Mouse (Mus musculus) kidney, embryonic 15.5 days (tissue): ENCODE measurements around the gene Icmt. TPM values are rescaled to one million over a fixed set of nuclear protein-coding genes. Genes with fewer than 3 reads are reported as not detected.

Experiments used
- ATAC-seq: fragments of 200-750 bp; cut with Nextera tagmentation; replicated peaks from 2 replicates; pipeline ENCODE4 v1.8.0; 2017; ENCODE audit warnings: moderate TSS enrichment; ENCODE audit not compliant: low FRiP score
- H3K27ac ChIP-seq: fragments of 300-500 bp; sonication (generic); 2 replicates; pipeline ENCODE4 v1.5.1; 2015; ENCODE audit warnings: mild to moderate bottlenecking, inconsistent platforms
- H3K27me3 ChIP-seq: fragments of 300-500 bp; sonication (generic); 2 replicates; pipeline ENCODE4 v1.6.1; 2015; ENCODE audit warnings: inconsistent platforms
- H3K36me3 ChIP-seq: fragments of 300-500 bp; sonication (generic); 2 replicates; pipeline ENCODE4 v1.6.1; 2015; ENCODE audit warnings: inconsistent platforms
- H3K4me1 ChIP-seq: fragments of 300-500 bp; sonication (generic); 2 replicates; pipeline ENCODE4 v1.6.1; 2015; ENCODE audit warnings: inconsistent platforms
- H3K4me2 ChIP-seq: fragments of 300-500 bp; sonication (generic); 2 replicates; pipeline ENCODE4 v1.6.1; 2015; ENCODE audit warnings: moderate library complexity, mild to moderate bottlenecking, inconsistent platforms
- H3K4me3 ChIP-seq: fragments of 300-500 bp; sonication (generic); replicated peaks from 2 replicates; pipeline ENCODE4 v1.5.1; 2015; ENCODE audit warnings: mild to moderate bottlenecking, inconsistent platforms
- H3K9ac ChIP-seq: fragments of 300-500 bp; sonication (generic); 2 replicates; pipeline ENCODE4 v1.6.1; 2015; ENCODE audit warnings: mild to moderate bottlenecking, inconsistent platforms
- H3K9me3 ChIP-seq: fragments of 300-500 bp; sonication (generic); replicated peaks from 2 replicates; pipeline ENCODE4 v1.6.1; 2016; ENCODE audit warnings: inconsistent platforms
- WGBS: fragments of 180-500 bp; shearing (Covaris S2); methylation state at CpG from one replicate; pipeline ENCODE4 v1.1.7; 2015; ENCODE audit warnings: mixed read lengths; 5-methylcytosine and 5-hydroxymethylcytosine counted together
- polyA plus RNA-seq: library from polyadenylated mRNA; unstranded; fragments of >200 nt; fragmentation: Nextera tagmentation; extraction: Ambion mirVana; gene quantifications from 2 replicates; pipeline ENCODE4 v1.2.1, GENCODE M21; 2015

Icmt gene
- polyA plus RNA-seq, 1 experiment from 2014 or later = 28.7 TPM

- Histone ChIP-seq H3K4me1 (peaks cover 45% of the 10 kb centered on the region), H3K4me2 (no peak overlapping the region), H3K4me3 (no peak overlapping the region), H3K9me3 (no peaks in the 10 kb centered on the region), H3K27ac (no peak overlapping the region), H3K36me3 (no peaks in the 10 kb centered on the region), H3K9ac (no peak overlapping the region), H3K27me3 (no peaks in the 10 kb centered on the region)
- 52% methylated on average over 10 of the region's 10 CpGs for WGBS
- no peak for ATAC-seq
Measured at GRCm38 (mm10) chr4:152266236-152266895, 30.7 kb upstream of the Icmt start.

- Histone ChIP-seq H3K4me1 (peaks cover 45% of the 10 kb centered on the region), H3K27me3 (no peaks in the 10 kb centered on the region), H3K9me3 (no peaks in the 10 kb centered on the region), H3K4me3 (no peak overlapping the region), H3K36me3 (no peaks in the 10 kb centered on the region), H3K9ac (no peak overlapping the region), H3K27ac (no peak overlapping the region), H3K4me2 (no peak overlapping the region)
- WGBS = 65% methylated on average over 13 of the region's 13 CpGs
- ATAC-seq = no peak
Measured at GRCm38 (mm10) chr4:152267748-152268369, 29.2 kb upstream of the Icmt start.

- H3K4me2 ChIP-seq = no peak overlapping the region
- peaks cover 2% of the 10 kb centered on the region; the same call in 1 of the 2 replicates for H3K27me3 ChIP-seq
- WGBS = 90% methylated on average over 13 of the region's 13 CpGs
- H3K27ac ChIP-seq = no peak overlapping the region
- ATAC-seq = no peak
- H3K4me1 ChIP-seq = peaks cover 46% of the 10 kb centered on the region
- H3K4me3 ChIP-seq = no peak overlapping the region
- no peaks in the 10 kb centered on the region for H3K9me3 ChIP-seq
- H3K36me3 ChIP-seq = no peaks in the 10 kb centered on the region
- no peak overlapping the region for H3K9ac ChIP-seq
Measured at GRCm38 (mm10) chr4:152269967-152270366, 27.1 kb upstream of the Icmt start.

GRCm38 (mm10) chr4:152270599-152270998, 26.4 kb upstream of the Icmt start:
- 74% methylated on average over 9 of the region's 9 CpGs for WGBS
- Histone ChIP-seq H3K4me2 (no peak overlapping the region), H3K9ac (no peak overlapping the region), H3K27ac (no peak overlapping the region), H3K36me3 (no peaks in the 10 kb centered on the region), H3K9me3 (no peaks in the 10 kb centered on the region), H3K4me3 (no peak overlapping the region), H3K27me3 (peaks cover 9% of the 10 kb centered on the region), H3K4me1 (peaks cover 52% of the 10 kb centered on the region)
- no peak for ATAC-seq

- Histone ChIP-seq H3K27me3 (peaks cover 12% of the 10 kb centered on the region), H3K4me2 (no peak overlapping the region), H3K27ac (no peak overlapping the region), H3K9me3 (no peaks in the 10 kb centered on the region), H3K4me1 (peaks cover 54% of the 10 kb centered on the region), H3K36me3 (no peaks in the 10 kb centered on the region), H3K9ac (no peak overlapping the region), H3K4me3 (no peak overlapping the region)
- ATAC-seq = no peak
- 92% methylated on average over 11 of the region's 11 CpGs for WGBS
Measured at GRCm38 (mm10) chr4:152271334-152271733, 25.7 kb upstream of the Icmt start.

GRCm38 (mm10) chr4:152272006-152272405, 25.0 kb upstream of the Icmt start:
- Histone ChIP-seq H3K9ac (no peak overlapping the region), H3K4me1 (peaks cover 59% of the 10 kb centered on the region), H3K4me2 (no peak overlapping the region), H3K36me3 (no peaks in the 10 kb centered on the region), H3K27me3 (peaks cover 16% of the 10 kb centered on the region), H3K9me3 (no peaks in the 10 kb centered on the region), H3K27ac (peak overlapping the region; percentile 90), H3K4me3 (no peak overlapping the region)
- 61% methylated on average over 7 of the region's 7 CpGs for WGBS
- no peak for ATAC-seq

- peaks cover 56% of the 10 kb centered on the region for H3K4me1 ChIP-seq
- no peaks in the 10 kb centered on the region for H3K36me3 ChIP-seq
- H3K27me3 ChIP-seq = peaks cover 16% of the 10 kb centered on the region
- WGBS = 23% methylated on average over 9 of the region's 9 CpGs
- peak overlapping the region; percentile 90 for H3K27ac ChIP-seq
- H3K9ac ChIP-seq = no peak overlapping the region
- no peak overlapping the region for H3K4me2 ChIP-seq
- H3K9me3 ChIP-seq = no peaks in the 10 kb centered on the region
- H3K4me3 ChIP-seq = no peak overlapping the region
- 0 out of 2 replicates have a peak, but pooled peaks have one; percentile 9 for ATAC-seq
Measured at GRCm38 (mm10) chr4:152272449-152273049, 24.5 kb upstream of the Icmt start.

- peaks cover 16% of the 10 kb centered on the region for H3K27me3 ChIP-seq
- H3K9me3 ChIP-seq = no peaks in the 10 kb centered on the region
- WGBS = 19% methylated on average over 3 of the region's 3 CpGs
- H3K36me3 ChIP-seq = no peaks in the 10 kb centered on the region
- peak overlapping the region; percentile 99 for H3K4me2 ChIP-seq
- peak overlapping the region; percentile 90 for H3K27ac ChIP-seq
- no peak for ATAC-seq
- H3K4me1 ChIP-seq = peaks cover 53% of the 10 kb centered on the region
- H3K9ac ChIP-seq = no peak overlapping the region
- peak overlapping the region; percentile 71; the same call in 1 of the 2 replicates for H3K4me3 ChIP-seq
Measured at GRCm38 (mm10) chr4:152273191-152273590, 23.8 kb upstream of the Icmt start.

- Histone ChIP-seq H3K9ac (peak within 1 kb of the TSS; percentile 68), H3K27me3 (peaks cover 16% of the 10 kb centered on the region), H3K36me3 (no peaks in the 10 kb centered on the region), H3K9me3 (no peaks in the 10 kb centered on the region), H3K4me3 (peak within 1 kb of the TSS; percentile 71), H3K4me2 (peak within 1 kb of the TSS; percentile 99), H3K27ac (peak within 1 kb of the TSS; percentile 90), H3K4me1 (peaks cover 53% of the 10 kb centered on the region)
- ATAC-seq = peak; percentile 79
- under 1% methylated on average over 48 of the region's 48 CpGs for WGBS
Measured at GRCm38 (mm10) chr4:152273621-152274236, 23.3 kb upstream of the Icmt start, which contains the start of gene Gpr153. Gpr153 (plus strand) TSS chr4:152274232.

- Histone ChIP-seq H3K9me3 (no peaks in the 10 kb centered on the region), H3K27me3 (peaks cover 20% of the 10 kb centered on the region), H3K36me3 (0 out of 2 replicates have a peak, but pooled peaks cover 1% of the 10 kb centered on the region), H3K9ac (peak overlapping the region; percentile 68), H3K27ac (peak overlapping the region; percentile 90), H3K4me2 (peak overlapping the region; percentile 99), H3K4me3 (peak overlapping the region; percentile 71), H3K4me1 (peaks cover 53% of the 10 kb centered on the region)
- peak; percentile 34; the same call in 1 of the 2 replicates for ATAC-seq
- 3% methylated on average over 20 of the region's 20 CpGs for WGBS
Measured at GRCm38 (mm10) chr4:152274681-152275131, 22.3 kb upstream of the Icmt start.

- H3K27me3 ChIP-seq = peaks cover 40% of the 10 kb centered on the region
- H3K36me3 ChIP-seq = peaks cover 13% of the 10 kb centered on the region; the same call in 1 of the 2 replicates
- ATAC-seq = no peak
- 53% methylated on average over 10 of the region's 10 CpGs for WGBS
- H3K4me3 ChIP-seq = no peak overlapping the region
- H3K9me3 ChIP-seq = no peaks in the 10 kb centered on the region
- H3K9ac ChIP-seq = no peak overlapping the region
- H3K27ac ChIP-seq = no peak overlapping the region
- H3K4me2 ChIP-seq = no peak overlapping the region
- peaks cover 47% of the 10 kb centered on the region for H3K4me1 ChIP-seq
Measured at GRCm38 (mm10) chr4:152276389-152277347, 20.4 kb upstream of the Icmt start.
